Mouse (Mus musculus) kidney, embryonic 15.5 days (tissue): ENCODE measurements at regions not wholly inside any gene's neighbourhood (a gene's known extent, or its start where the extent isn't known, plus 50 kb on each side); places are given as distances from the start of the nearest gene placed in this dataset.

Experiments used
- ATAC-seq: fragments of 200-750 bp; cut with Nextera tagmentation; replicated peaks from 2 replicates; pipeline ENCODE4 v1.8.0; 2017; ENCODE audit warnings: moderate TSS enrichment; ENCODE audit not compliant: low FRiP score
- H3K27ac ChIP-seq: fragments of 300-500 bp; sonication (generic); 2 replicates; pipeline ENCODE4 v1.5.1; 2015; ENCODE audit warnings: mild to moderate bottlenecking, inconsistent platforms
- H3K27me3 ChIP-seq: fragments of 300-500 bp; sonication (generic); 2 replicates; pipeline ENCODE4 v1.6.1; 2015; ENCODE audit warnings: inconsistent platforms
- H3K36me3 ChIP-seq: fragments of 300-500 bp; sonication (generic); 2 replicates; pipeline ENCODE4 v1.6.1; 2015; ENCODE audit warnings: inconsistent platforms
- H3K4me1 ChIP-seq: fragments of 300-500 bp; sonication (generic); 2 replicates; pipeline ENCODE4 v1.6.1; 2015; ENCODE audit warnings: inconsistent platforms
- H3K4me2 ChIP-seq: fragments of 300-500 bp; sonication (generic); 2 replicates; pipeline ENCODE4 v1.6.1; 2015; ENCODE audit warnings: moderate library complexity, mild to moderate bottlenecking, inconsistent platforms
- H3K4me3 ChIP-seq: fragments of 300-500 bp; sonication (generic); replicated peaks from 2 replicates; pipeline ENCODE4 v1.5.1; 2015; ENCODE audit warnings: mild to moderate bottlenecking, inconsistent platforms
- H3K9ac ChIP-seq: fragments of 300-500 bp; sonication (generic); 2 replicates; pipeline ENCODE4 v1.6.1; 2015; ENCODE audit warnings: mild to moderate bottlenecking, inconsistent platforms
- H3K9me3 ChIP-seq: fragments of 300-500 bp; sonication (generic); replicated peaks from 2 replicates; pipeline ENCODE4 v1.6.1; 2016; ENCODE audit warnings: inconsistent platforms
- WGBS: fragments of 180-500 bp; shearing (Covaris S2); methylation state at CpG from one replicate; pipeline ENCODE4 v1.1.7; 2015; ENCODE audit warnings: mixed read lengths; 5-methylcytosine and 5-hydroxymethylcytosine counted together

- Histone ChIP-seq H3K27ac (no peak overlapping the region), H3K4me2 (no peak overlapping the region), H3K9me3 (no peaks in the 10 kb centered on the region), H3K36me3 (no peaks in the 10 kb centered on the region), H3K9ac (no peak overlapping the region), H3K27me3 (no peaks in the 10 kb centered on the region), H3K4me3 (no peak overlapping the region), H3K4me1 (no peaks in the 10 kb centered on the region)
- ATAC-seq, result 0 out of 2 replicates have a peak, but pooled peaks have one; percentile 25
- 26% methylated on average over 5 of the region's 5 CpGs for WGBS
Measured at GRCm38 (mm10) chr15:13590864-13591263, 417.4 kb upstream of the Cdh6 start.

- 25% methylated on average over 4 of the region's 4 CpGs for WGBS
Measured at GRCm38 (mm10) chr15:13583300-13583699, 409.8 kb upstream of the Cdh6 start.

GRCm38 (mm10) chr15:13582134-13582533, 408.7 kb upstream of the Cdh6 start:
- no peak overlapping the region for H3K4me2 ChIP-seq
- no peaks in the 10 kb centered on the region for H3K36me3 ChIP-seq
- no peak overlapping the region for H3K27ac ChIP-seq
- H3K27me3 ChIP-seq, result no peaks in the 10 kb centered on the region
- H3K9ac ChIP-seq, result no peak overlapping the region
- no peaks in the 10 kb centered on the region for H3K9me3 ChIP-seq
- no peak for ATAC-seq
- WGBS, result 81% methylated on average over 3 of the region's 3 CpGs
- H3K4me1 ChIP-seq, result no peaks in the 10 kb centered on the region
- no peak overlapping the region for H3K4me3 ChIP-seq

More at GRCm38 (mm10) chr15:13583300-13583699, 409.8 kb upstream of the Cdh6 start:
- H3K9me3 ChIP-seq, result no peaks in the 10 kb centered on the region
- no peaks in the 10 kb centered on the region for H3K36me3 ChIP-seq
- no peak overlapping the region for H3K9ac ChIP-seq
- no peak overlapping the region for H3K27ac ChIP-seq
- ATAC-seq, result no peak
- H3K4me1 ChIP-seq, result no peaks in the 10 kb centered on the region
- no peak overlapping the region for H3K4me3 ChIP-seq
- no peak overlapping the region for H3K4me2 ChIP-seq
- H3K27me3 ChIP-seq, result no peaks in the 10 kb centered on the region

- H3K9me3 ChIP-seq, result no peaks in the 10 kb centered on the region
- no peak overlapping the region for H3K4me2 ChIP-seq
- no peaks in the 10 kb centered on the region for H3K4me1 ChIP-seq
- no peak overlapping the region for H3K27ac ChIP-seq
- 85% methylated on average over 3 of the region's 3 CpGs for WGBS
- ATAC-seq, result no peak
- H3K4me3 ChIP-seq, result no peak overlapping the region
- H3K27me3 ChIP-seq, result no peaks in the 10 kb centered on the region
- no peaks in the 10 kb centered on the region for H3K36me3 ChIP-seq
- H3K9ac ChIP-seq, result no peak overlapping the region
Measured at GRCm38 (mm10) chr15:13573621-13574020, 400.1 kb upstream of the Cdh6 start.

- H3K4me2 ChIP-seq, result no peak overlapping the region
- no peak overlapping the region for H3K27ac ChIP-seq
- H3K4me1 ChIP-seq, result no peaks in the 10 kb centered on the region
- no peak overlapping the region for H3K4me3 ChIP-seq
- H3K9ac ChIP-seq, result no peak overlapping the region
- no peaks in the 10 kb centered on the region for H3K36me3 ChIP-seq
- ATAC-seq, result no peak
- H3K27me3 ChIP-seq, result no peaks in the 10 kb centered on the region
- H3K9me3 ChIP-seq, result no peaks in the 10 kb centered on the region
Measured at GRCm38 (mm10) chr15:13560920-13561319, 387.4 kb upstream of the Cdh6 start.

- 70% methylated on average over 8 of the region's 8 CpGs for WGBS
- H3K9me3 ChIP-seq, result no peaks in the 10 kb centered on the region
- no peak overlapping the region for H3K9ac ChIP-seq
- no peak for ATAC-seq
- H3K4me3 ChIP-seq, result no peak overlapping the region
- no peak overlapping the region for H3K27ac ChIP-seq
- H3K36me3 ChIP-seq, result no peaks in the 10 kb centered on the region
- H3K4me2 ChIP-seq, result no peak overlapping the region
- H3K4me1 ChIP-seq, result no peaks in the 10 kb centered on the region
- H3K27me3 ChIP-seq, result no peaks in the 10 kb centered on the region
Measured at GRCm38 (mm10) chr15:13549207-13549837, 375.8 kb upstream of the Cdh6 start.

- no peak for ATAC-seq
- Histone ChIP-seq H3K27me3 (no peaks in the 10 kb centered on the region), H3K4me1 (no peaks in the 10 kb centered on the region), H3K9ac (no peak overlapping the region), H3K4me2 (no peak overlapping the region), H3K4me3 (no peak overlapping the region), H3K36me3 (no peaks in the 10 kb centered on the region), H3K27ac (no peak overlapping the region), H3K9me3 (no peaks in the 10 kb centered on the region)
Measured at GRCm38 (mm10) chr15:13540026-13540425, 366.6 kb upstream of the Cdh6 start.

GRCm38 (mm10) chr15:13534017-13534416, 360.5 kb upstream of the Cdh6 start:
- no peak overlapping the region for H3K4me3 ChIP-seq
- H3K4me1 ChIP-seq, result peaks cover 4% of the 10 kb centered on the region; the same call in 1 of the 2 replicates
- H3K27me3 ChIP-seq, result no peaks in the 10 kb centered on the region
- no peaks in the 10 kb centered on the region for H3K36me3 ChIP-seq
- no peaks in the 10 kb centered on the region for H3K9me3 ChIP-seq
- WGBS, result 57% methylated on average over 2 of the region's 2 CpGs
- ATAC-seq, result no peak
- no peak overlapping the region for H3K9ac ChIP-seq
- H3K4me2 ChIP-seq, result no peak overlapping the region
- H3K27ac ChIP-seq, result no peak overlapping the region

GRCm38 (mm10) chr15:13529960-13530359, 356.5 kb upstream of the Cdh6 start:
- WGBS, result 38% methylated on average over 3 of the region's 3 CpGs

GRCm38 (mm10) chr15:13529050-13529449, 355.6 kb upstream of the Cdh6 start:
- WGBS, result 53% methylated on average over 4 of the region's 4 CpGs
- Histone ChIP-seq H3K4me2 (no peak overlapping the region), H3K9me3 (no peaks in the 10 kb centered on the region), H3K27me3 (no peaks in the 10 kb centered on the region), H3K9ac (no peak overlapping the region), H3K4me3 (no peak overlapping the region), H3K4me1 (peaks cover 5% of the 10 kb centered on the region; the same call in 1 of the 2 replicates), H3K36me3 (no peaks in the 10 kb centered on the region), H3K27ac (0 out of 2 replicates have a peak overlapping the region, but pooled peaks have one; percentile 41)
- ATAC-seq, result peak; percentile 88

More at GRCm38 (mm10) chr15:13529960-13530359, 356.5 kb upstream of the Cdh6 start:
- H3K9me3 ChIP-seq, result no peaks in the 10 kb centered on the region
- ATAC-seq, result peak; percentile 66; the same call in 1 of the 2 replicates
- H3K36me3 ChIP-seq, result no peaks in the 10 kb centered on the region
- peaks cover 5% of the 10 kb centered on the region; the same call in 1 of the 2 replicates for H3K4me1 ChIP-seq
- H3K27me3 ChIP-seq, result no peaks in the 10 kb centered on the region
- no peak overlapping the region for H3K9ac ChIP-seq
- H3K4me3 ChIP-seq, result no peak overlapping the region
- H3K4me2 ChIP-seq, result no peak overlapping the region
- H3K27ac ChIP-seq, result no peak overlapping the region
